Mouse (Mus musculus): ENCODE results near the gene Kif27. TPM values are rescaled to one million over a fixed set of nuclear protein-coding genes. Genes with fewer than 3 reads are reported as not detected.

The Kif27 gene
- total RNA-seq, 1 experiment from 2014 or later = 1.7 TPM

DNA sequence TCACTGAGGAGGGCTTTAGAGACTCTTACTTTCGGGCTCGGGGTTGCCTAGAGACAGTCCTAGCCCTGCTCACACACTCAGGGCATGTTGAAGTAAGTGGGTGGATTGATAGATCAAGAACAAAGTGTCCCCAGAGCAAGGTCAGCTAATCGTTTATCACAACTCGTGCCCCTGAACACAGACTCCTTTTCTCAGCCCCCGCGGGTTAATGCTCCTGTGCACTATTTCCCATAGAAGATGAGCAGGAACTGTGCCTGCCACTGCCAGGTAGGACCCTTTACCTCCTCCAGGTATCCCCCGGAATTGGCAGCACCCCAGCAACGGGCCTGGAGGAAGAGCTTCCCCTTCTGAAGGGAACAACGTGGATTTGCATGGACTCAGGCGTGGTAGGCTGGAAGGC is 82.7 kb downstream of the Kif27 start:
- DNase-seq = peak; percentile 69

DNA sequence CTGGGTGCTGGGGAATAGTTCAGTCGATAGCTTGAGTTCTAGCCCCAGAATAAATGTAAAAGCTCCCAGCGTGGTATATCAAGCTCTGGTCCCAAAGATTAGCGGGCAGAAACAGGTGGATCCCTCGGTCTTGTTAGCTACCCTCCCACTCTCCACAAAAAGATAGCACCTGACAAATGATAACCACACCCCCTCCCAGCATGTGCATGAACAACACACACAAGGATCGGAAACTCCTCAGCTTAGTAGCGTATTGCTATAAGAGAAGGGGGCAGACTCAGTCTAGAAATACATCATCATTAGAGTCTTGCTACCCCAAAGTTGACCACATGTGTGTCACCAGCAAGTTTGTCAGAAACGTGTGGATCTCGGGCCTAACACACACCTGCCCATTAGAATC is 83.3 kb downstream of the Kif27 start, which contains the start of gene Gkap1:
Gene Gkap1, minus strand, starts transcription at position 101 of the 400 bp plus-strand sequence.
- DNase-seq = no peak

DNA sequence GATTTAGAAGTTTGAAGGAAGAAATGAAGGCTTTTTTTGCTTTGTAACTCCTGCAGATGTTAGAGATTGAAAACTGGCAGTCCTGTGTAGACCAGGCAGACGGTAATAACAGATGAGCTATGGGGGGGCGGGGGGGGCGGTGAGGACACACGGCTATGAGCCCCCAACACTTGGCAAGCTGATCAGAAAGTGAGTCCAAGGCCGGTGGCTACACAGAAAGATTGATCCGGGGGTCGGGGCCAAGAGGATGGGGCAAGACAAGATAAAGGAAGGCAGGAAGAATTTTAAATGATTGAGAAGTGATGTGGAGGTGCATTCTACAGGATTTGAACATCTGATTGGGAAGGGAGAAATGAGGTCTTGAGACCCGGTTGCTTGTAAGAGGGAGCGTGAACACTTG is 83.8 kb downstream of the Kif27 start:
- no peak for DNase-seq

DNA sequence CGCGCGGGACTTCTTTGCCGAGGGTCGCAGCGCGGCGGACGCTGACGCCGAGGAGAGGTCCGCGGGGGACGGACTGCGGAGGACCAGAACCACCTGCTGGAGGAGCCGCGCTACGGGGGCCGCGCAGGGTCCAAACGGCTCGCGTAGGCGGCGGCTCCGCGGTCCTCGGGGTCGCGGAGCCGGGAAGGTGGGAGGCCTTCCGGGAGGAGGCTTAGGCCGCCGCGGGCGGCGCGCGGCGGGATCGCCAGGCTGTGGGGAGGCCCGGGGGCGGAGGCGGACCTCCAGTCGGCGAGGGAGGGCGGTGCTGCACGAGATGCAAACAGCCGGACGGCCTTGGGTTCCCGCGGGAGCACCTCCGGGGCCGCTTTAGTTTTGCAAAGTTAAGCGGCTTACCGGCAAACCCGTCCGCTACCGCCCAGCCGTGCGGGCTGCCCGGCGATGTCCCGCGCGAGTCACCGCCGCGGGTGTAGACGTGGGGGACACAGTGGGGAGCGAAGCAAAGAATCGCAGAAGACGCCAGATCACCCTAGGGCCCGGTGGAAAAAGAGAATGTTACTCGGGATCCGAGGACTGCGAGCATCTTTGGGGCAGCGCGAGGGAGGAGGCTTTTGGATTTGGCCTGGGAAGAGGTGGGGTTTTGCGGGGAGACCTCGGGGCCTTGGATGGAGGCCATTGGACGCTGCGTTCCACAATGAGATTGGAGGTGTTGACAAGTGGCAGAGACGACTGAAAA is 84.5 kb downstream of the Kif27 start:
- peak; percentile 92 for DNase-seq

DNA sequence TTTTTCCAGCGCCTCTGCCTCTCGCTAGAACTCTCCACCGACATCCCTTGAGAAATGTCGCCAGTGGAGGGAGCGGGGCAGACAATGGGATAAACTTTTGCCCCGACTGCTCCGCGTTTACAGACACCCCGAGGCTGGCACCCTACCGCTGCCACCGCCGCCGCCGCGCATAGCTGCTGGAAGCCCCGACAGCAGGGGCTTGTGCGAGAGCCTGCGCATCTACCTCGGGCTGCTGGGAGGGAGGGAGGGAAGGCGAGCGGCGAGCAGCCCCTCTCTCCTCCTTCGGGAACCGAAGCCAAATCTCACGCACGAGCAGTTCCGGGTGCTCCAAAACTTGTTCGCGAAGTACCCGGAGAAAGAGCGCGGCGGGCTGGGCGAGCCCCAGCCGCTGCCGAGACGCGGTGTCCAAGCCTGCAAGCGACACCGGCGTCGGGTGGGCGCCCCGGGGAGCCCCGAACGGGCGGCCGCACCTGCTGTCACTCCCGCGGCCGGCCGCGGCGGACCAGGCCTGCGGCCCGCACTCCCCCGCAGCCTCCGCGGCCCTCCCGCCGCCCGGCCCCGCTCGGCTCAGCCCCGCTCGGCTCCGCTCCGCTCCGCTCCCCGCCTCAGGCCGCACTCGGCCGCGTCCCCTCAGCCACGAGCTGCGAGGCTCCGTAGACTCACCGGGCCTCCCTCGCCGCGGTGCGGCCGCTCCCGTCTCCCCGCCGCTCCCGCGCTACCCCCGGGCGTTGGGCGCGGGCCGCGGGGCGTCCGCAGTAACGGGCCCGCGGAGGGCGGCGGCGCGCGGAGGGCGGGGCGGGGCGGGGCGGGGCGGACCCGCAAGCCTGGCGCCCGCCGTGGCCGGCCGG is 85.3 kb downstream of the Kif27 start:
- peak; percentile 65 for DNase-seq

DNA sequence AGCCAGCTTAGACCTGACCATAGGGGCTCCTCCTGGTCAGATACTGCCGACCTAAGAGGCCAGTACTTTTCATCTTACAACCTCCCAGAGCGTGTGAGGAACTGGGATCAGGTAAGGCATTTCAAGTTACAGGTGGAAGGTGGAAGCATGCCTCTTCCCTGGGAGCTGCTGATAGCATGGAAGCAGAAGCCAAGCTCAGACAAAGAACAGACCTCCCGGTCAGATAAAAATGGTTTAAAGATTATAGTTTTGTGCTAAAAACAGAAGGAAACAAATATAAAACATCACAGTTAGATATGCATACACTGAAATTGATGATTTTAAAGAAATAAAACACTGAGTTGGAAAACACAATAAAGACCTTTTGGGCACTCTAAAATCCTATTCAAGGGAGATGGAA is 92.1 kb downstream of the Kif27 start:
- no peak for DNase-seq

DNA sequence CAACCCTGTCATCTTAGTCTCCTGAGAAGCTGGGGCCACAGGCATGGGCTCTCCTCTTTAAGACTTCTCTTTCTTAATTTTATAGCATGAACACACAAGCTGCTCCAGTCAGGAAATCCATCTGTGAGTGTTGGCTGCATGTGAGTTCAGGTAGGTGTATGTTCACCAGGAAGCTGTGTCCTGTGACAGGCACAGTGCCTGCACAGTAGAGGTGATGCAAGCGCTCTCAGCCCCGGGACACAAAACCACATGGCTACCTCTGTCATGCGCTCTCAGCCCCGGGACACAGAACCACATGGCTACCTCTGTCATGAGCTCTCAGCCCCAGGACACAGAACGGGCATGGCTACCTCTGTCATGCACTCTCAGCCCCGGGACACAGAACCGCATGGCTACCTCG is 95.4 kb downstream of the Kif27 start:
- no peak for DNase-seq

DNA sequence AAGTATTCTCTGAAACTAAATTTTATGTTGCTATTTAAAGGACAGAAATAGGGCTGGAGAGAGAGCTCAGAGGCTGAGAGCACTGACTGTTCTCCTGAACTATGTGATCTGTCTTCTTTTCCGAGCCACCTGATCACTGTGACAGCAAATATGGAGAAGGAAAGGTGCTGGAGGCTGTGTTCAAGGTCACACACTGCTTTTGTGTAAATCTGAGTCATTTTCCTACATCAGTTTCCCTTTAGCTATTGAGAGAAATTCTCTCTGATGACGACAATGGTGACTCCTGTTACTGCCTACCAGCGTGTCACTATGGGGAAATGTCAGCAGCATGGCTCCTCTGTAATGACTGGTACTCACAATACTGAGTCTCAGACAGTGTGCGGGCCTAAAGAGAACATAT is 97.2 kb downstream of the Kif27 start:
- no peak for DNase-seq

DNA sequence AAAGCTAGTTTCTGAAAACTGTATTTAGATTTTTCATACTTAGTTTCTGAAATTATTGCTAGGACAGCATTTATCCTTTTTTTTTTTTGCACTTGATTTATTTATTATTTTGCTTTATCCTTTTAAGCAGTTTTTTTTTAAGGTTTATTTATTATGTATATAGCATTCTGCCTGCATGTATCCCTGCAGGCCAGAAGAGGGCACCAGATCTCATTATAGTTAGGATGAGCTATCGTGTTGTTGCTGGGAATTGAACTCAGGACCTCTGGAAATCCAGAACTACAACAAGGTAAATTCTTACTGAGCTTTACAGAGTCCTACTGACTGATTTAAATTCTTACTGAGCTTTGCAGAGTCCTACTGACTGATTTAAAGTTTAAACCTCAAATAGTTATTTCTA is 105.7 kb downstream of the Kif27 start:
- no peak for DNase-seq

DNA sequence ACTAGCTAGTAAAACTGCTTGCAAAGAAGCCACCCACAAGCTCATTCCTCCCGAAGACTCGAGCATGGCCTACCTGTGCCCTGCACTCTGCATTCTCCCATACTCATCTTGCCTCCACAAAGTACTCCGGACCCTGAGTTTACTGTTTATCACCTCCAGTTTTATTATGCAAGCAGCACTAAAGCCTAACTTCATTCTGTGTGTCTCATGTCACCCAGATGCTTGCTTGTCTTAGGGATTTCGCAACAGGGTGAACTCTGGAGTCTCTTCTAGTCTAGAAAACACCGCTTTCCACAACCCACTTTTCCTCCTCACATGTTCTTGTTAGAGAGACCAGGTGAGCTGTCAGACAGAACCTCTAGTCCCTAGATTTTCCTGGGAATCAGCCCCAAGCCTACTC is 110.0 kb downstream of the Kif27 start:
- no peak for DNase-seq

Small RNA genes lying within 50 kb of the gene (microRNA-seq; reads per million reads assigned to microRNA genes)
- 0 reads per million in 2 experiments for gene Mir6369
- gene Mir7-1 = 323 to 449 reads per million in 2 experiments

Other genes starting within 250 kb of the Kif27 start
- 2.4 and 3.1 TPM in 2 replicates for gene Klhl3, start 245.5 kb downstream of the Kif27 start, total RNA-seq (2021)
- 121 and 133 TPM in 2 replicates for gene Hnrnpa0, start 230.6 kb downstream of the Kif27 start, total RNA-seq (2021)
- 45.4 and 48.0 TPM in 2 replicates for gene Idnk, start 201.5 kb downstream of the Kif27 start, total RNA-seq (2021)
- 103 and 113 TPM in 2 replicates for gene Ubqln1, start 143.5 kb downstream of the Kif27 start, total RNA-seq (2021)
- 41.8 and 42.0 TPM in 2 replicates for gene Gkap1, start 83.4 kb downstream of the Kif27 start, total RNA-seq (2021)
- 25.4 and 26.2 TPM in 2 replicates for gene 2210016F16Rik, start 26.1 kb upstream of the Kif27 start, total RNA-seq (2021)
- 18.6 and 19.3 TPM in 2 replicates for gene Rmi1, start 43.1 kb upstream of the Kif27 start, total RNA-seq (2021)
- gene Hnrnpk, start 44.2 kb upstream of the Kif27 start, total RNA-seq (2021) = 904 and 935 TPM in 2 replicates

All from adrenal gland, postnatal 14 days (tissue).